Mouse (Mus musculus): ENCODE results near the gene Nfia.

- TF ChIP-seq GATA1 (IDR thresholded peaks at IDR 0.05; ENCODE audit: borderline replicate concordance, low read length) (no peak), FLI1 (IDR thresholded peaks at IDR 0.05; ENCODE audit: low read length) (no peak)
Measured at GRCm38 (mm10) chr4:97991880-97992279, 219.3 kb downstream of the Nfia start.
